Mouse (Mus musculus): ENCODE measurements around the gene Cox11.
A peak's percentile ranks its signal among the peaks of the same experiment; 100 is the strongest.

Cox11 gene

GRCm38 (mm10) chr11:90637440-90638311, at the start of gene Cox11, which contains the start of gene Stxbp4:
Cox11 (plus strand) TSS chr11:90638173.
Stxbp4 (minus strand) TSS chr11:90638084.
- TF ChIP-seq GATA4 (IDR thresholded peaks at IDR 0.05; ENCODE audit: insufficient replicate concordance, low read length), result peak; percentile 74; the same call in 1 of the 2 replicates

DNA sequence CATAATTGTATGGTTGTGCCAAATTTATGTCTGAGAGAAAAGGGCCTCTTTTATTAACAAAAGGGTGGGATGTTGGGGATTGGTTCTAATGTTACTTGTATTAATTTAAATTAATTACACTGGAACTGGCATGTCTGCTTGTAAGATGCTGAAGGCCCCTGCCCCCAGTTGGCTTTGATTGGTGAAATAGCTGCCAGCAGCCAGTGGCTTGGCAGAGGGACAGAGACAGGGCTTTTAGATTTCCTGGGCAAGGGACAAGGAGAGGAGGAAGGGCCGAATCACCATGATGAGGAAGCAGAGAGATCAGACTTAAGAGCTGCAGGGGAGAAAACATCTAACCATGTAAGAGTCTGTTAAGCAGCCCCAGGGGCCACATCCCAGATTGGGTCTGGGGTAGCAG, 47.0 kb upstream of the Cox11 start:
- no peak for TF ChIP-seq GATA4 (IDR thresholded peaks at IDR 0.05; ENCODE audit: insufficient replicate concordance, low read length)

DNA sequence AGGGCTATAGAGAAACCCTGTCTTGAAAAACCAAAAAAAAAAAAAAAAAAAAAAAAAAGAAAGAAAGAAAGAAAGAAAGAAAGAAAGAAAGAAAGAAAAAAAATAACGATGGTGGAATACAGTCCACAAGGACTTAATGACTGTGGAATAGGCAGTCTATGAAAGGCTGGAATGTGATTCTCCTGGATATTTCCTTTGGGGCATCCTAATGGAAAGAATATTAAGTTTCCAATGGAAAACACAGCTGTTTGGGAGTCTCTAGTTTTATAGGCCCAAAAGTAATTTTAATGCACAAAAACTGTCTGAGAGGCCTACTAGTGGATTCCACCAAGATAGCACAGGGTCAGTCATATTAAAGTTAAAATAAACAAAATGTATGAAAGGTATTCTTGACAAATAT, 42.1 kb upstream of the Cox11 start:
- TF ChIP-seq GATA4 (IDR thresholded peaks at IDR 0.05; ENCODE audit: insufficient replicate concordance, low read length), result no peak

GRCm38 (mm10) chr11:90603066-90603465, 34.9 kb upstream of the Cox11 start:
- no peak for TF ChIP-seq GATA4 (IDR thresholded peaks at IDR 0.05; ENCODE audit: insufficient replicate concordance, low read length)

DNA sequence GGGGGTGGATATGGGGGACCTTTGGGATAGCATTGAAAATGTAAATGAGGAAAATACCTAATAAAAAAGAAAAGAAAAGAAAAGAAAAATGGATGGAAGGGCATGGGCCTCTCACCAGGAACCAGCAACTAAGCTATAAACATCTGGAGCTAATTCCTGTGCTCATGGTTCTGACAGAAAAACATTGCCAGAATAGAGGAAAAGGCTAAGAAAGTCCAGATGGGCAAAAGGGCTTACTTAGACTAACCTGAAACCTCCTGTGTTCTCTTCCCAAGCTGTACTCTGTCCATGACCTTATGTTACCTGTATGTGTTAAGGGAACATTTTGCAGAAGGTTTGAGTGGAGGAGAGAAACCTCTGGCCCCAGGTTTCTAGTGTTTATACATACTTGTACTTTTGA, 25.9 kb upstream of the Cox11 start:
- TF ChIP-seq GATA4 (IDR thresholded peaks at IDR 0.05; ENCODE audit: insufficient replicate concordance, low read length), result no peak

DNA sequence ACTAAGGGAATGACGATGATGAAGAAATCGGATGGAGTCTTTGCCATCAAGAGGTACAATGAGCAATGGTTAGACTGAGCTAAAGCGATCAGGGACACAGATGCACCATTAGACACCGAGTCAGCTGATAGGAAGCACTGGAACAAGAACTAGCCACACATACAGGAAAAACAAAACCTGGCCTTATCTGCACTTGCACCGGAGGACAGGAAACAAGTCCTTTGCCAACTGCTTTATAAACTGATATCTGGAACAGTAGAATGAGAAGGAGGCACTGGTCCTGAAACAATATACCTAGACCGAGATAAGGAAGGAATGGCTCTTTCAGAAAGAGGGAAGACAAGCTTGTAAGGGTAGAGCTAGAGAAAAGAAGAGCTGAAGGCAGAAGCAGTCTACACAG, 23.2 kb upstream of the Cox11 start:
- TF ChIP-seq GATA4 (IDR thresholded peaks at IDR 0.05; ENCODE audit: insufficient replicate concordance, low read length), result no peak

- TF ChIP-seq GATA4 (IDR thresholded peaks at IDR 0.05; ENCODE audit: insufficient replicate concordance, low read length), result no peak
These were observed 21.5 kb upstream of the Cox11 start for GRCm38 (mm10) chr11:90616431-90616830.

DNA sequence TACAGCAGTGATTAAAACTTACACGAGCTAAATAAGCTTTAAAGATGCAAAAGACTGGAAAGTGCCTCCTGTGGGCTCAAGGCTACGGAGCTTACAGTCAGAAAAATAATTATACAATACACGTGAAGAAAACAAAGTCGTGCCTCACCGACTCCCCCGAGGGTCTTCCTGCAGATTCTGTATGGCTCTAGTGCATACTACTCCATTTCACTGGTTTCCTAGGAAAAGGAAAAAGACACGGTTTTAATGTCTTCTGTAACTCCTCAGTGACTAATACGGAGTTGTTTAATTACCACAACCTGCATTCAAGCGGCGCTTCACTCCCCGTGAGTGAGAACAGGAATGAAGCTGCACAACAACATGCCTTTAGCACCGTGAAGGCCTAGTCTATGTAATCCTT, 15.9 kb upstream of the Cox11 start:
- TF ChIP-seq GATA4 (IDR thresholded peaks at IDR 0.05; ENCODE audit: insufficient replicate concordance, low read length), result no peak

DNA sequence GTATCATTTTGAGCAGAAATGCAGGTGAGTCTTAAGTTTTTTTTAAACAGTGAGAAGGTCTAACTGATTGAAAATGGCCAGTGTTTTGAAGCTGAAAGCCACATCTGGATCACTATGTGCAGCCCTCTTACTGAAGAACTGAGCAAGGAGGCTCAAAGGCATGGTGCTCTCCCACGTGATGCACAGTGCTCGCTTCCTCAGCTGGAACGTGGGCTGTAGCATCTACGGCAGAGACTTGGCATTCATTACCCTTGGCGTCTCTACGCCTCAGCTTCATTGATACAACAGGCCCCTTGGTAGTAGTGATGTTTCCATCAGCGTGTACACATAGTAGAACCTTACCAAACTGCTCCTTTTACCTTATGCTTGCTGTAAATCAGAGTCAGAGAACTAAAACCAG, 15.5 kb upstream of the Cox11 start:
- TF ChIP-seq GATA4 (IDR thresholded peaks at IDR 0.05; ENCODE audit: insufficient replicate concordance, low read length), result no peak

GRCm38 (mm10) chr11:90623477-90623876, 14.5 kb upstream of the Cox11 start:
- no peak for TF ChIP-seq GATA4 (IDR thresholded peaks at IDR 0.05; ENCODE audit: insufficient replicate concordance, low read length)

DNA sequence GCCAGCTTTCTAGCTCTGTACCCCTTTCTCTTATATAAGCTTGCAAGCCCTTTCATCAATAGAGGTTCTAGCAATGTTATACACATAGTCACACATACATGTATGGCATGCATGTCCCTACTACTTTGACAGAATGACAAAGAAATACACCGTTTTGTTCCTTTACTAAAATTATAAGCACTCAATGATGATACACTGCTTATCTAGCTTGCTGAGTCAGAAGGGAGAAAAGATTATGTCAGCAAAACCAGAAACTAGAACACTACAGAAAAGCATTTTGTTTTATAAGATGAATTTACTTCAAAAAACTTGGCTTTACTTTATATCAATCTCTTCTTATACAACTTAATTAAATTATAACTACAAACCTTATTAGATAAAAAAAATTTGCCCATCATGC, 12.8 kb upstream of the Cox11 start:
- no peak for TF ChIP-seq GATA4 (IDR thresholded peaks at IDR 0.05; ENCODE audit: insufficient replicate concordance, low read length)

DNA sequence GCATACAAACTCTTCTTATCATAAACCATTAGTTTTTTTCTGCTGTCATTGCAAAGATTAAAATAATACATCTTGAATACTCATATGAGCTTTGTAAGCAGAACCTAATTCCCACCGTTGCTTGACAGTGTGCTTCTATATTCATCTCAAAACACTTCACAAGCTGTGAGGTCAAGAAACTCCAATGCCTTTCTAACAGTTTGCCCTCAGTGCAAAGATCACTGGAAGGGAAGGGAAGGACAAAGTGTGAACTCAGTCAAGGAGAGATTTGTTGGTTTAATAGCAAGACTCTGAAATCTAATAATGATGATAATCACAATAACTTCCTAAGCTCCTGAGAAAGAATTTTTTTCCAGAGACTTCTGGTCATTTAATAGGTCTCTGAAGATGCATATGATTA, 10.2 kb upstream of the Cox11 start:
- TF ChIP-seq GATA4 (IDR thresholded peaks at IDR 0.05; ENCODE audit: insufficient replicate concordance, low read length), result no peak

DNA sequence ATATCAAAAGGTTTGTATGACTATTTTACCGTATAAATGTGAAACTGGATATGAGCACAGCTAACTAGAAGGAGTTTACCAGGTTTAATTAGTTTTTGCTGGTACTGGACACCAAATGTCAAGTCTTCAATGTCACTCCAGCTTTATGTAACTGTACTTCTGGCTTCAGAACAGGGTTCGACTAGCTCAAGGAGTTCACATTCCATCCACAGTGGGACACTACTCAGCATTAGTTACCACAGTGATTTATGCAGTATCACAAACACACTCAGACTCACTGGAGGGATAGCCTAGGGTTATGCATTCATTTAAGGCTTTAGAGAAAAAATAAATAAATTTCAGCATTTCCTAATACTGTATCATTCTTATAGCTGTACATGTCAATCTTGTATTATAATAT, 5.5 kb upstream of the Cox11 start:
- TF ChIP-seq GATA4 (IDR thresholded peaks at IDR 0.05; ENCODE audit: insufficient replicate concordance, low read length), result no peak

- no peak for TF ChIP-seq GATA4 (IDR thresholded peaks at IDR 0.05; ENCODE audit: insufficient replicate concordance, low read length)
These were observed 3.3 kb upstream of the Cox11 start for GRCm38 (mm10) chr11:90634661-90635060.

- no peak for TF ChIP-seq GATA4 (IDR thresholded peaks at IDR 0.05; ENCODE audit: insufficient replicate concordance, low read length)
These were observed 398 bp downstream of the Cox11 start for GRCm38 (mm10) chr11:90638312-90638830.

GRCm38 (mm10) chr11:90649777-90650176, 11.8 kb downstream of the Cox11 start:
- no peak for TF ChIP-seq GATA4 (IDR thresholded peaks at IDR 0.05; ENCODE audit: insufficient replicate concordance, low read length)

Measured in liver, adult (tissue).